Mouse (Mus musculus) right cerebral cortex, postnatal 36 days (tissue): ENCODE measurements around the gene Otx2.
"Not testable (repeated sequence)": the region's sequence is repeated elsewhere in the genome, so short reads cannot be mapped to it uniquely, and the experiment has no call there.

Experiments
- DNase-seq, 2 experiments: peaks; one replicate each; pipeline ENCODE4 v3.0.0; 2022; ENCODE audit warnings: low spot score in 2 of 2, mixed read lengths in 1 of 2

The Otx2 gene

GRCm38 (mm10) chr14:48653676-48654510 lies 19.7 kb downstream of the Otx2 start:
- no peak for DNase-seq

- DNase-seq, result no peak
Observed at GRCm38 (mm10) chr14:48653081-48653480, 20.5 kb downstream of the Otx2 start.

- DNase-seq, result no peak
Observed at GRCm38 (mm10) chr14:48652256-48652655, 21.4 kb downstream of the Otx2 start.

- no peak for DNase-seq
Observed at GRCm38 (mm10) chr14:48651471-48652211, 22.0 kb downstream of the Otx2 start.

GRCm38 (mm10) chr14:48641462-48642395 lies 31.9 kb downstream of the Otx2 start:
- DNase-seq, result no peak

- DNase-seq, result no peak
Observed at GRCm38 (mm10) chr14:48633141-48633540, 40.5 kb downstream of the Otx2 start.

GRCm38 (mm10) chr14:48632335-48632734 lies 41.3 kb downstream of the Otx2 start:
- no peak for DNase-seq

GRCm38 (mm10) chr14:48631486-48631885 lies 42.1 kb downstream of the Otx2 start:
- DNase-seq, result no peak

- no peak for DNase-seq
Observed at GRCm38 (mm10) chr14:48629404-48629803, 44.2 kb downstream of the Otx2 start.

- DNase-seq, result no peak
Observed at GRCm38 (mm10) chr14:48626271-48626670, 47.3 kb downstream of the Otx2 start.

- no peak for DNase-seq
Observed at GRCm38 (mm10) chr14:48625331-48625694, 48.3 kb downstream of the Otx2 start.

GRCm38 (mm10) chr14:48624596-48625330 lies 48.9 kb downstream of the Otx2 start:
- DNase-seq, result no peak

- DNase-seq, result not testable (repeated sequence)
Observed at GRCm38 (mm10) chr14:48622726-48623125, 50.9 kb downstream of the Otx2 start.

- no peak for DNase-seq
Observed at GRCm38 (mm10) chr14:48616361-48616760, 57.3 kb downstream of the Otx2 start.

- no peak for DNase-seq
Observed at GRCm38 (mm10) chr14:48608641-48609310, 64.8 kb downstream of the Otx2 start.
